Mouse (Mus musculus): ENCODE results near the gene Gm42878. TPM values are rescaled to one million over a fixed set of nuclear protein-coding genes. Genes with fewer than 3 reads are reported as not detected.

Gm42878 gene
- polyA plus RNA-seq, 1 experiment from 2014 or later, result not detected

DNA sequence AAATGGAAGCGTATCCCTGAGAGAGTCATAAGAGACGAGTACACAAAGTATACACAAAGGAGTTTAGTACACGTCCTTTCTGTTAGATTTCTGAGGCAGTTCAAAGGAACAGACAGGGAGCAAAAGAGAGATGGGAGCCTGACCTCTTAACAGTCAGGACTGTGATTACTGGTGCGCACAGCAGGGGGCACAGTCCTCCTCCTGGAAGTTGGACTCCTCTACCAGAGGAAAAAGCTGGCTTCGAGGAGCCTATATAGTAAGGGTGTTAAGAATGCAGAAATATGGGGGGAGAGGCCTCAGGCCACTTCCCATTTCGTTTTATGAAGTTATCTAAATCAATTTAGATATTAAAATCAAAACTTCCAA is 1.2 kb upstream of the Gm42878 start:
- Histone ChIP-seq H3K4me2 (ENCODE audit: low read depth, low read length) (peak overlapping the region; percentile 45), H3K9ac (replicated peaks; ENCODE audit: low read length) (peak overlapping the region; percentile 80), H3K36me3 (replicated peaks; ENCODE audit: control insufficient read depth, insufficient read depth, low read depth, low read length) (no peaks in the 10 kb centered on the region), H3K9me3 (replicated peaks; ENCODE audit: control insufficient read depth, low read length) (no peaks in the 10 kb centered on the region), H3K27ac (replicated peaks; ENCODE audit: low read depth, low read length) (peak overlapping the region; percentile 89; the same call in 1 of the 2 replicates), H3K27me3 (ENCODE audit: control insufficient read depth, insufficient read depth, low read length) (no peaks in the 10 kb centered on the region), H3K4me3 (ENCODE audit: low read depth, low read length) (peak overlapping the region; percentile 72), H3K4me1 (ENCODE audit: control insufficient read depth, insufficient read depth, low read length) (no peaks in the 10 kb centered on the region)
- 43% methylated on average over 6 of the region's 6 CpGs for WGBS
- ATAC-seq (replicated peaks; ENCODE audit: insufficient number of reproducible peaks, low FRiP score, low TSS enrichment, low read depth) (no peak), DNase-seq (ENCODE audit: low spot score) (peak; percentile 67)

DNA sequence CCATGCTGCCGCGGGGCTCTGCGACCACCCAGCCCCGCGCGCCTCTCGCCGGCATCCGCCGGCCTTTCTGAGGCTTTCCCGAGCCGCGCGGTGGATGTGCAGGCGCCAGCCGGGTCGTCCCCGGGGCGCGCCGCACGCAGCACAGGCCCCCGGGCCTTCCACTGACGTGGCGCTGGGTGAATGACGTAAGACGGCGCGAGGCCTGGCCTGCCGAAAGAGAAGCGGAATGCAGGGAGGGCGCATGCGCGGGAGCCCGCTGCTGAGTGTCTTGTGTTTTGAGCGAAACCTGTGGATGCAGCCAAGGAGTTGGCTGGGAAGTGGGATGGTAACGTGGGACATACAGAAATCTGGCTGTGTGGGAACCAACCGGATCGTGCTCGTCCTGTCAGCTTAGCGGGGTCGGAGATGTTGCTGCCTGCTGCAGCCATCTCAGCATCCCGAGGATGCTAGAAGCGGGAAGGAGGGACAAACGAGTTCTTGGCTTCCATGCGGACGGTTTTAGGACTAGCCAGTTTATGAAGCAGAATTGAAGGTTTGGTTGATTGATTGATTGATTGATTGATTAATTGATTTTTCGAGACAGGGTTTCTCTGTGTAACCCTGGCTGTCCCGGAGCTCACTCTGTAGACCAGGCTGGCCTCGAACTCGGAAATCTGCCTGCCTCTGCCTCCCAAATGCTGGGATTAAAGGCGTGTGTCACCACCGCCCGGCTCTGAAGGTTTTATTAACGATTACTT is 679 bp upstream of the Gm42878 start, which contains the start of gene Mapkapk5:
Gene Mapkapk5 (minus strand): TSS at position 113 of the 737 bp plus-strand sequence.
- ATAC-seq (replicated peaks; ENCODE audit: insufficient number of reproducible peaks, low FRiP score, low TSS enrichment, low read depth) (peak; percentile 93), DNase-seq (ENCODE audit: low spot score) (peak; percentile 97)
- Histone ChIP-seq H3K36me3 (replicated peaks; ENCODE audit: control insufficient read depth, insufficient read depth, low read depth, low read length) (no peaks in the 10 kb centered on the region), H3K9me3 (replicated peaks; ENCODE audit: control insufficient read depth, low read length) (no peaks in the 10 kb centered on the region), H3K4me2 (ENCODE audit: low read depth, low read length) (peak within 1 kb of the TSS; percentile 87), H3K4me1 (ENCODE audit: control insufficient read depth, insufficient read depth, low read length) (no peaks in the 10 kb centered on the region), H3K27ac (replicated peaks; ENCODE audit: low read depth, low read length) (peak within 1 kb of the TSS; percentile 89), H3K9ac (replicated peaks; ENCODE audit: low read length) (peak within 1 kb of the TSS; percentile 80), H3K4me3 (ENCODE audit: low read depth, low read length) (peak within 1 kb of the TSS; percentile 72), H3K27me3 (ENCODE audit: control insufficient read depth, insufficient read depth, low read length) (no peaks in the 10 kb centered on the region)
- 2% methylated on average over 53 of the region's 55 CpGs for WGBS

DNA sequence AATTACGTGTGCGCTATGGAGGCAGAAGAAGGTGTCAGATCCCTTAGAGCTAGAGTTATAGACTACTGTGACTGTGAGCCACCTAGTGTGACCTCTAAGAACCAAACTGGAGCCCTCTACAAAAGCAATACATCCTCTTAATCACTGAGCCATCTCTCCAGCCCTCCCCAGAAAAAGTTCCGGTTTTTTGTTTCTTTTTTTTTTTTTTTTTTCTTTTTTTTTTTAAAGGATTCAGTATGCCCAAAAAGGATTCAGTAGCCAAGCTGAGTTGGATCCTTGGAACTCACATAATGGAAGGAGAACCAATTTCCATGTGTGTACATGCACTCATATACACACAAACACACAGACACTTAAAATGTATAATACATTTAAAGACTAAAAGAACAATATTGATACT is 1.9 kb downstream of the Gm42878 start:
- no peak for DNase-seq (ENCODE audit: low spot score)
- ATAC-seq (replicated peaks; ENCODE audit: insufficient number of reproducible peaks, low FRiP score, low TSS enrichment, low read depth), result no peak
- H3K27me3 ChIP-seq (ENCODE audit: control insufficient read depth, insufficient read depth, low read length), result no peaks in the 10 kb centered on the region
- no peak overlapping the region for H3K4me3 ChIP-seq (ENCODE audit: low read depth, low read length)
- H3K36me3 ChIP-seq (replicated peaks; ENCODE audit: control insufficient read depth, insufficient read depth, low read depth, low read length), result no peaks in the 10 kb centered on the region
- H3K27ac ChIP-seq (replicated peaks; ENCODE audit: low read depth, low read length), result no peak overlapping the region
- 83% methylated on average over 3 of the region's 3 CpGs for WGBS
- H3K4me2 ChIP-seq (ENCODE audit: low read depth, low read length), result no peak overlapping the region
- H3K9ac ChIP-seq (replicated peaks; ENCODE audit: low read length), result no peak overlapping the region
- H3K9me3 ChIP-seq (replicated peaks; ENCODE audit: control insufficient read depth, low read length), result no peaks in the 10 kb centered on the region
- H3K4me1 ChIP-seq (ENCODE audit: control insufficient read depth, insufficient read depth, low read length), result no peaks in the 10 kb centered on the region

DNA sequence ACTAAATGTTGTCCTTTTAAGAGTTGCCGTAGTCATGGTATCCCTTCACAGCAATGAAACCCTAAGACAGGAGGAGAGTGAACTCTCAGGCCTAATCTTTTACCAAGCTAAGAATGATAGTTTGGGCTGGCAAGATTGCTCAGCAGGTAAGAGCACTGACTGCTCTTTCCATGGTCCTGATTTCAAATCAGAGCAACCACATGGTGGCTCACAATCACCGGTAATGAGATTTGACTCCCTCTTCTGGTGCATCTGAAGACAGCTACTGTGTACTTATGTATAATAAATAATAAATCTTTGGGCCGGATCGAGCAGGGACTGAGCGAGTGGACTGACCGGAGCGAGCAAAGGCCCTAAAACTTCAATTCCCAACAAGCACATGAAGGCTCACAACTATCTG is 4.0 kb downstream of the Gm42878 start:
- H3K9me3 ChIP-seq (replicated peaks; ENCODE audit: control insufficient read depth, low read length), result no peaks in the 10 kb centered on the region
- ATAC-seq (replicated peaks; ENCODE audit: insufficient number of reproducible peaks, low FRiP score, low TSS enrichment, low read depth) (no peak), DNase-seq (ENCODE audit: low spot score) (no peak)
- H3K4me1 ChIP-seq (ENCODE audit: control insufficient read depth, insufficient read depth, low read length), result no peaks in the 10 kb centered on the region
- H3K27ac ChIP-seq (replicated peaks; ENCODE audit: low read depth, low read length), result no peak overlapping the region
- no peak overlapping the region for H3K4me3 ChIP-seq (ENCODE audit: low read depth, low read length)
- 88% methylated on average over 7 of the region's 7 CpGs for WGBS
- no peaks in the 10 kb centered on the region for H3K36me3 ChIP-seq (replicated peaks; ENCODE audit: control insufficient read depth, insufficient read depth, low read depth, low read length)
- no peaks in the 10 kb centered on the region for H3K27me3 ChIP-seq (ENCODE audit: control insufficient read depth, insufficient read depth, low read length)
- no peak overlapping the region for H3K9ac ChIP-seq (replicated peaks; ENCODE audit: low read length)
- H3K4me2 ChIP-seq (ENCODE audit: low read depth, low read length), result no peak overlapping the region

DNA sequence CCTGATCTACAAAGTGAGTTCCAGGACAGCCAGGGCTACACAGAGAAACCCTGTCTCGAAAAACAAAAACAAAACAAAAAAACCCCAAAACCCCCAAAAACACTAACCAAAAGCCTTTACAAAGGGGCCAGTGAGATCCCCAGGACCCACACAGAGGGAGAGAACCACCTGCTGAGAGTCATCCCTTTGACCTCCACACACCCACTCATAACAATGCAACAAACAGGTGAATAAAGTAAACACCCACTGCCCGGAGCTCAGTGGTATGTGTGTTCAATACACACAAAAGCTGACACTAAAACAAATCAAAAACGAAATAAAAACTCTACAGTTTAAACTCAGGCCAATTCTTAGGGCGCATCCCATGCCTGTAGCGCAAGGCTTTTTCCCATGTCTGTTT is 5.2 kb downstream of the Gm42878 start:
- H3K4me2 ChIP-seq (ENCODE audit: low read depth, low read length), result no peak overlapping the region
- WGBS, result 88% methylated on average over 5 of the region's 5 CpGs
- H3K27ac ChIP-seq (replicated peaks; ENCODE audit: low read depth, low read length), result no peak overlapping the region
- H3K4me3 ChIP-seq (ENCODE audit: low read depth, low read length), result no peak overlapping the region
- no peak for DNase-seq (ENCODE audit: low spot score)
- no peak for ATAC-seq (replicated peaks; ENCODE audit: insufficient number of reproducible peaks, low FRiP score, low TSS enrichment, low read depth)
- no peaks in the 10 kb centered on the region; the same call in 1 of the 2 replicates for H3K36me3 ChIP-seq (replicated peaks; ENCODE audit: control insufficient read depth, insufficient read depth, low read depth, low read length)
- H3K4me1 ChIP-seq (ENCODE audit: control insufficient read depth, insufficient read depth, low read length), result no peaks in the 10 kb centered on the region
- no peak overlapping the region for H3K9ac ChIP-seq (replicated peaks; ENCODE audit: low read length)
- H3K27me3 ChIP-seq (ENCODE audit: control insufficient read depth, insufficient read depth, low read length), result no peaks in the 10 kb centered on the region
- H3K9me3 ChIP-seq (replicated peaks; ENCODE audit: control insufficient read depth, low read length), result no peaks in the 10 kb centered on the region

DNA sequence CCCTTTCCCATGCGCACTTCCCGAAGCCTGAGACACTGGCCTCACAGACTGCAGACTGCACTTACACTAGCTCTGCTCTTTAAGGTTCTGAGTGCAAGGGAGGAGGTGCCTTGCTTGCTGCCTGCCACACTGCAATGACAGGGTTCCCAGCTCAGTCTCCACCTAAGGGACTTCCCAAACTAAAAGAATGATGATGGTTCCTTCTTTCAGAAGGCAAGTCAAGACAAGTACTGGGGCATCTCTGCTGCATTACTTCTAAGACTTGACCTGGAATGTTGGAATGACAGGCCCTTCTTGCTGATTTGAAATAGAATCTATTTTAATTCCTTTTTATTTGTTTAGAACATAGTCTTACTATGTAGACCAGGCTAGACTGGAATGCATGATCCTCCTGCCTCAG is 7.7 kb downstream of the Gm42878 start:
- Histone ChIP-seq H3K9me3 (replicated peaks; ENCODE audit: control insufficient read depth, low read length) (no peaks in the 10 kb centered on the region), H3K9ac (replicated peaks; ENCODE audit: low read length) (no peak overlapping the region), H3K4me2 (ENCODE audit: low read depth, low read length) (no peak overlapping the region), H3K4me3 (ENCODE audit: low read depth, low read length) (no peak overlapping the region), H3K27me3 (ENCODE audit: control insufficient read depth, insufficient read depth, low read length) (no peaks in the 10 kb centered on the region), H3K36me3 (replicated peaks; ENCODE audit: control insufficient read depth, insufficient read depth, low read depth, low read length) (no peaks in the 10 kb centered on the region; the same call in 1 of the 2 replicates), H3K4me1 (ENCODE audit: control insufficient read depth, insufficient read depth, low read length) (no peaks in the 10 kb centered on the region), H3K27ac (replicated peaks; ENCODE audit: low read depth, low read length) (no peak overlapping the region)
- DNase-seq (ENCODE audit: low spot score) (no peak), ATAC-seq (replicated peaks; ENCODE audit: insufficient number of reproducible peaks, low FRiP score, low TSS enrichment, low read depth) (no peak)
- WGBS, result 87% methylated on average over 2 of the region's 2 CpGs

DNA sequence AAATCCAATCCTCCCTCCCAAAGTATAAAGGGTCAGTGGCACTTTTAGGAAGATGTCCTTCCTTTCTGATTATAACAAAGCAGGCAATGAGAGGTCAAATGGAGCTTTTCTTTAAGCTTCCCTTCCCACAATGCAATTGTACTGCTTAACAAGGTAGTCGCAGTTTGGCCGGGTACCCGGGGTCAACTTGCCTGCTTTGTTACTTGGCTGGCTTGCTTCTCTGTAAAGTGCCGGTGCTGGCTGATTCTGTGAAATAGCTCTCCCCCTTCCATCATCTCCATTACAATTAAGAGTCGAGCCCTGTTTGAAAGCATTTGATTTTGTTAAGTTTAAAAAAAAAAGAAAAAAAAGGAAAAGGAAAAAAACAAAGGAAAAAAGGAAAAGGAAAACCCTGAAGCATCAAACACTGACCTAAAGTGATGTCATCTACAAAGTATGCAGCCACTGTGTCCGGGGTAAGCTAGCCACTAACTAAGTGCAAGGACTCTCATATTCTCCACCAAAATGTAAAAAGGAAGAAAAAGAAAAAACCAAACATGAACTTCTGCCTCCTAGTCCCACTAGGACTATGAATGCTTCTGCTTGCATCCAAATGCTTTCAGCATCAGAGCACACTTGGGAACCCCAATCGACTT is 8.2 kb downstream of the Gm42878 start:
- no peak for DNase-seq (ENCODE audit: low spot score)
- WGBS, result 69% methylated on average over 7 of the region's 7 CpGs

DNA sequence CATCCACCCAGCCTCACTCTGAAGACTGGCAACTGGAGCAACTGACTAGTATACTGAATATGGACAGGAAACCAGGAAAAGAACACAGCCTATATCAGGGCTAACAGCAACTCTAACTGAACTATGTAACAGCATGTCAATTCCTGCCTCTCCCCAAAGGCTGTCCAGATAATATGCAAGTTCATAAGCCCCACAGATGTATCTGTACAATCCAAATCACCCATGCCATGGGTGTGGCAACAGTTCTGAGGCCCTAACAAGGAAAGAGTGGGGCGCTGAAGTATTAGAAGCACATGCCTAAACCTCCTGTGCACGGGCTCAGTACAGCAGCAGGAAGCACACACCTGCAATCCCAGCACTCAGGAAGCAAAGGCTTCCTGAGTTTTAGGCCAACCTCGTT is 10.2 kb downstream of the Gm42878 start:
- Histone ChIP-seq H3K36me3 (replicated peaks; ENCODE audit: control insufficient read depth, insufficient read depth, low read depth, low read length) (peaks cover 9% of the 10 kb centered on the region), H3K27ac (replicated peaks; ENCODE audit: low read depth, low read length) (no peak overlapping the region), H3K9me3 (replicated peaks; ENCODE audit: control insufficient read depth, low read length) (no peaks in the 10 kb centered on the region), H3K9ac (replicated peaks; ENCODE audit: low read length) (no peak overlapping the region), H3K4me3 (ENCODE audit: low read depth, low read length) (no peak overlapping the region), H3K4me1 (ENCODE audit: control insufficient read depth, insufficient read depth, low read length) (no peaks in the 10 kb centered on the region), H3K27me3 (ENCODE audit: control insufficient read depth, insufficient read depth, low read length) (no peaks in the 10 kb centered on the region), H3K4me2 (ENCODE audit: low read depth, low read length) (no peak overlapping the region)
- WGBS, result 96% methylated on average over 3 of the region's 3 CpGs
- ATAC-seq (replicated peaks; ENCODE audit: insufficient number of reproducible peaks, low FRiP score, low TSS enrichment, low read depth) (no peak), DNase-seq (ENCODE audit: low spot score) (no peak)

More for the DNA sequence above, 8.2 kb downstream of the Gm42878 start:
- Histone ChIP-seq H3K36me3 (replicated peaks; ENCODE audit: control insufficient read depth, insufficient read depth, low read depth, low read length) (no peaks in the 10 kb centered on the region; the same call in none of the 2 replicates), H3K4me1 (ENCODE audit: control insufficient read depth, insufficient read depth, low read length) (no peaks in the 10 kb centered on the region), H3K4me3 (ENCODE audit: low read depth, low read length) (no peak overlapping the region), H3K9me3 (replicated peaks; ENCODE audit: control insufficient read depth, low read length) (no peaks in the 10 kb centered on the region), H3K9ac (replicated peaks; ENCODE audit: low read length) (no peak overlapping the region), H3K27ac (replicated peaks; ENCODE audit: low read depth, low read length) (no peak overlapping the region), H3K4me2 (ENCODE audit: low read depth, low read length) (no peak overlapping the region), H3K27me3 (ENCODE audit: control insufficient read depth, insufficient read depth, low read length) (no peaks in the 10 kb centered on the region)
- ATAC-seq (replicated peaks; ENCODE audit: insufficient number of reproducible peaks, low FRiP score, low TSS enrichment, low read depth), result no peak
